Mouse (Mus musculus) midbrain, embryonic 14.5 days (tissue): ENCODE measurements around the gene Nacc1. TPM values are rescaled to one million over a fixed set of nuclear protein-coding genes. Genes with fewer than 3 reads are reported as not detected.
"Not testable (repeated sequence)": the region's sequence is repeated elsewhere in the genome, so short reads cannot be mapped to it uniquely, and the experiment has no call there.

ENCODE experiments used
- ATAC-seq: fragments of 200-750 bp; cut with Nextera tagmentation; 2 replicates; pipeline ENCODE4 v1.8.0; 2017; ENCODE audit warnings: moderate number of reproducible peaks, moderate library complexity; ENCODE audit not compliant: low FRiP score, low TSS enrichment
- DNase-seq: peaks from one replicate; pipeline ENCODE4 v3.0.0-alpha.2; 2015
- H3K27ac ChIP-seq: fragments of 300-500 bp; sonication (generic); replicated peaks from 2 replicates; pipeline ENCODE4 v1.5.1; 2014; ENCODE audit warnings: mild to moderate bottlenecking, low read depth, low read length, moderate library complexity
- H3K27me3 ChIP-seq: fragments of 300-500 bp; sonication (generic); 2 replicates; pipeline ENCODE4 v1.6.1; 2014; ENCODE audit warnings: low read length, control low read depth, mixed read lengths; ENCODE audit not compliant: control insufficient read depth, insufficient read depth
- H3K36me3 ChIP-seq: fragments of 300-500 bp; sonication (generic); 2 replicates; pipeline ENCODE4 v1.6.1; 2014; ENCODE audit warnings: low read length, control low read depth; ENCODE audit not compliant: control insufficient read depth, insufficient read depth
- H3K4me1 ChIP-seq: fragments of 300-500 bp; sonication (generic); 2 replicates; pipeline ENCODE4 v1.6.1; 2014; ENCODE audit warnings: mild to moderate bottlenecking, antibody characterized with exemption, low read length, control low read depth; ENCODE audit not compliant: control insufficient read depth, insufficient read depth
- H3K4me2 ChIP-seq: fragments of 300-500 bp; sonication (generic); 2 replicates; pipeline ENCODE4 v1.6.1; 2014; ENCODE audit warnings: mild to moderate bottlenecking, low read length, moderate library complexity
- H3K4me3 ChIP-seq: fragments of 300-500 bp; sonication (generic); replicated peaks from 2 replicates; pipeline ENCODE4 v1.5.1; 2014; ENCODE audit warnings: low read depth, low read length
- H3K9ac ChIP-seq: fragments of 300-500 bp; sonication (generic); replicated peaks from 2 replicates; pipeline ENCODE4 v1.6.1; 2014; ENCODE audit warnings: mild to moderate bottlenecking, low read length, moderate library complexity
- H3K9me3 ChIP-seq: fragments of 300-500 bp; sonication (generic); 2 replicates; pipeline ENCODE4 v1.6.1; 2016; ENCODE audit warnings: low read length, control low read depth, mixed read lengths; ENCODE audit not compliant: control insufficient read depth
- WGBS: fragments of 180-500 bp; shearing (Covaris S2); extraction: QIAGEN DNeasy Blood & Tissue Kit; methylation state at CpG from one replicate; pipeline ENCODE4 v1.1.7; 2014; 5-methylcytosine and 5-hydroxymethylcytosine counted together
- polyA plus RNA-seq: library from polyadenylated mRNA; unstranded; fragments of >200 nt; fragmentation: Nextera tagmentation; extraction: Ambion mirVana; gene quantifications from 2 replicates; pipeline ENCODE4 v1.2.1, GENCODE M21; 2014

The Nacc1 gene
- polyA plus RNA-seq, 1 experiment from 2014 or later: 20.2 TPM

DNA sequence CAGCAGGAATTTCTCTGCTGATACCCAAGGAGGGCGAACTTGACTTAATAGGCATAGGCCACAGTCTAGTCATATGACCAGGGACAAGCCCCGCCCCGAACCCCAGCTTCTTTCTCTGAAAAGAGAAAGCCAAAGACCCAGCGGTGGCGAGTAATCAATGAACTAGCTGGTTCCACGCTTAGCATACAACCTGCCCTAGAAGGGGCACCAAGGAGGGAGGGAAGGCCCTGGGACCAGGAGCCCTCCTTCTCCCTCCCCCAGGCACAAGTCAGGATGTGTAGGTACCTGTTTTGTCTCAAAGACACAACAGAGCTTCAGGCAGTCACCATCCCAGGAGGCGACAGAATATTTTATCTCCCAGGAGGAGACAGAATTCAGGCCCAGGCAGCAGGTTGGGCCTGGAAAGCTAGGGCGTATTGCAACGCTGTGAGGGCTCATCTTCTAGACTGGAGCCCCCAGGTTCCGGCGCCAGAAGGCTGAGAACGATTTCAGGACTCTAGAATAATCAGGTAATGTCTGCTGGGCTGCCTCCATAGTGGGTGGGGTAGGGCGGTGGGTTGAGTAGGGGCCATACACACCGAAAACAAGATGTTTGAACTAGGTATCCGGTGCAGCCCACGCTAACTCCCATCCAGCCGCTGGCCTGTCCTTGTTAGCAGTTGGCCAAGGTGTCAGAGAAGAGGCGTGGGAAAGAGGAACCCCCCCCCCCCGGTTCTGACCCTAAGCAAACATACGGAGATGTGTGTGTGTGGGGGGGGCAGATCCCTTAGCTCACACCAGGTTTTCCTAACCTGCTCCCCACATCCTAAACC lies 1.3 kb downstream of the Nacc1 start, which contains the start of gene Trmt1:
Gene Trmt1 (plus strand): TSS at position 117 of the 812 bp plus-strand sequence.
- peaks cover 5% of the 10 kb centered on the region; the same call in 1 of the 2 replicates for H3K36me3 ChIP-seq
- 9% methylated on average over 20 of the region's 20 CpGs for WGBS
- H3K4me1 ChIP-seq: peaks cover 36% of the 10 kb centered on the region
- H3K4me3 ChIP-seq: peak within 1 kb of the TSS; percentile 100
- peak; percentile 34 for DNase-seq
- ATAC-seq: no peak
- H3K27ac ChIP-seq: peak within 1 kb of the TSS; percentile 89
- H3K27me3 ChIP-seq: no peaks in the 10 kb centered on the region
- peak within 1 kb of the TSS; percentile 98 for H3K9ac ChIP-seq
- H3K9me3 ChIP-seq: no peaks in the 10 kb centered on the region
- H3K4me2 ChIP-seq: peak within 1 kb of the TSS; percentile 91

GRCm38 (mm10) chr8:84684537-84684936 lies 3.1 kb downstream of the Nacc1 start:
- ATAC-seq (no peak), DNase-seq (no peak)
- Histone ChIP-seq H3K4me2 (no peak overlapping the region), H3K4me1 (peaks cover 28% of the 10 kb centered on the region), H3K4me3 (no peak overlapping the region), H3K36me3 (no peaks in the 10 kb centered on the region), H3K9ac (no peak overlapping the region), H3K27ac (no peak overlapping the region), H3K9me3 (no peaks in the 10 kb centered on the region), H3K27me3 (no peaks in the 10 kb centered on the region)
- WGBS: 31% methylated on average over 3 of the region's 3 CpGs

DNA sequence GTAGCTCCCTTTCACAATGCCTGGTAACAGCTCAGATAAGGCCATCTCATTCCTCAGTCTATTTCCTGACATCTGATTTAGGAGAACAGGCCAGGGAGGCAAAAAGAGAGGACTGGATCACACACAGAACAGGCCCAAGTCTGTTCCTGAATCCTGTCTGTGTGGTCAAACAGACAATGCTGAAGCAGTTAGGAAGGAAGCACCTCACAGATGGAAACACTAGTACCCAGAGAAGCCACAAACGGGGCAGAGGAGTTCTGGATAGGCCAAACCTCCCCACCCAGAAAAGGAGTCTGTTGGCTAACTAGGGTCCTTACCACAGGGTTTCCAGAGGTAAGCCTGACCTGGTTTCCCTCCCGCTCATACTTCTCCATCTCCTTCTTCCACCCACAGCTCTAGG lies 5.4 kb downstream of the Nacc1 start:
- Histone ChIP-seq H3K27ac (no peak overlapping the region), H3K9ac (no peak overlapping the region), H3K27me3 (no peaks in the 10 kb centered on the region), H3K4me1 (peaks cover 20% of the 10 kb centered on the region), H3K36me3 (no peaks in the 10 kb centered on the region), H3K9me3 (no peaks in the 10 kb centered on the region), H3K4me3 (no peak overlapping the region), H3K4me2 (no peak overlapping the region)
- whole genome bisulfite sequencing: 81% methylated on average over 2 of the region's 2 CpGs
- DNase-seq (no peak), ATAC-seq (no peak)

DNA sequence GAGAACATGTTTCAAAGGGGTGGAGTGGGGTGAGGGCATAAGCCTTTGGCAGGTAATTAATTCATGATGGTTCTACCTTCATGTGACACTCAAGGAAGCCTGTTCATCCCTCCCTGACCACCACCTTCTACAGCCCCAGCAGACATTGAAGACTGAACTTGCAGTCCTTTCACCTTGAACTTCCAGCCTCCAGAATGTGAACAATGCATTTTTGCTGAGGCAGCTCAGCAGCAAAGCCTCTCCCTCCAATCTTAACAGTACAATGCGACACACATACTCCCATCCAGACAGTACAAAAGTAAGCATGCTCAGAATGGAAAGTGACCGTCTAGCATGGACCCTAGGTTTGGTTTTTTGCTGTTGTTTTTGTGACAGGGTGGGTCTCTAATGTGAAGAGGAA lies 6.2 kb downstream of the Nacc1 start:
- DNase-seq (no peak), ATAC-seq (no peak)
- no peak overlapping the region for H3K9ac ChIP-seq
- no peaks in the 10 kb centered on the region for H3K9me3 ChIP-seq
- H3K4me2 ChIP-seq: no peak overlapping the region
- H3K27ac ChIP-seq: no peak overlapping the region
- H3K4me3 ChIP-seq: no peak overlapping the region
- H3K27me3 ChIP-seq: no peaks in the 10 kb centered on the region
- WGBS: 88% methylated on average over 2 of the region's 2 CpGs
- H3K4me1 ChIP-seq: peaks cover 17% of the 10 kb centered on the region
- peaks cover 4% of the 10 kb centered on the region; the same call in 1 of the 2 replicates for H3K36me3 ChIP-seq

DNA sequence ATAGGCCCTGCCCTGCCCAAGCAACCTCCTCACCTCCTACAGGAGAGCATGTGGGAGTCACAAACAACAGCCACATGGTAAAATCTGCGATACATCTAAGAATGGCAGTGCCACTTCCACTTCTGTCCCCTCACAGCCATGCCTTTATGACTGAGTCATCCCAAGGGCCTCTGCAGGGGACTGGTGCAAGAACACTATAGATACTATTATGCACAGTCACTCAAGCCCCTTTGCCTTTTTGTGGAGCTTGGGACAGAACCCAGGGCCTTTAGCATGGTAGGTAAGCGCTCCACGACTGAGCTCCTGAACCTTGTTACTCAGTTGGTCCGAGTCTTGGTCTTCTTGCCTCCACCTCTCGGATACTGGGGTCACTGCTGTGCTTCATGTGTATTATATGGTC lies 10.4 kb downstream of the Nacc1 start:
- ATAC-seq: no peak
- Histone ChIP-seq H3K4me3 (no peak overlapping the region), H3K4me2 (no peak overlapping the region), H3K4me1 (no peaks in the 10 kb centered on the region), H3K27me3 (no peaks in the 10 kb centered on the region), H3K36me3 (peaks cover 43% of the 10 kb centered on the region), H3K27ac (no peak overlapping the region), H3K9ac (no peak overlapping the region), H3K9me3 (no peaks in the 10 kb centered on the region)
- 96% methylated on average over 5 of the region's 5 CpGs for WGBS
- DNase-seq: no peak

DNA sequence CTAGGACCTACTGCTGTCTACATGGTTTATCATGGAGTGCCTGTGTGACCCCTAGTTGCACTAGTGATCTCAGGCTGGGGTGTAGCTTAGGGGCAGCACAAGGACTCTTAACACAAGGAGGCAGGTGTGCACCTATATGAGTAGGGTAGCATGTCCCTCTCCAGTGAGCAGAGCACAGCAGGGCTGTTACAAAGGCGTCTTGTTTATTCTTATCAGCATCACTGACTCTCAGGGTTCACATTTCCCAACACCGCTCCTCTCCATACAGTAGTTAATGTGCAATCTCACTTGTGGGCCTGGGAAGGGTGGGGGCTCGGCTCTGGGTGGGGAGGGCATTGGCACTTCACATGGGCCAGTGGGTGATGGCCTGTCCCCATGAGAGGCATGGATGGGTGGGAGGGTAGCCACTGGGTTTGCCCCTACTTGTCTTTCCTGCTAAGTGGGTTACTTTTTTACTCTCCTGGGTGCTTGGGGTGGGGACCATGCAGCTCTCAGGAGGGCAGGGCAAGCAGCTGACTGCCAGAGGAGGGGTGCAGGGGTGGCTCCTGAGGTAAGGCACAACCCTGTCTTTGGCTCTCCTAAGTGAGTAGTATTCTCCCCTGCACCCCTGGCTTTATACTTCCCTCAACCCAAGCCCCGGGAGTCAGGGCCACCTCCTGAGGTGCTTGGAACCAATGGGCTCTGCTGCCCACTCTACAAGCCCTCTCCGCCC lies 17.2 kb downstream of the Nacc1 start:
- not testable (repeated sequence) for H3K9ac ChIP-seq, H3K4me1 ChIP-seq, H3K4me2 ChIP-seq, DNase-seq, ATAC-seq, H3K27ac ChIP-seq, H3K27me3 ChIP-seq, H3K9me3 ChIP-seq, H3K4me3 ChIP-seq
- 88% methylated on average over 5 of the region's 5 CpGs for WGBS
- peaks cover 52% of the 10 kb centered on the region for H3K36me3 ChIP-seq

- DNase-seq: no peak
- Histone ChIP-seq H3K27me3 (no peaks in the 10 kb centered on the region), H3K9ac (no peak overlapping the region), H3K36me3 (peaks cover 37% of the 10 kb centered on the region), H3K9me3 (no peaks in the 10 kb centered on the region), H3K4me1 (peaks cover 4% of the 10 kb centered on the region), H3K4me2 (no peak overlapping the region), H3K4me3 (no peak overlapping the region), H3K27ac (no peak overlapping the region)
- WGBS: 83% methylated on average over 6 of the region's 6 CpGs
- ATAC-seq: no peak
Observed at GRCm38 (mm10) chr8:84668731-84669485, 18.8 kb downstream of the Nacc1 start.

DNA sequence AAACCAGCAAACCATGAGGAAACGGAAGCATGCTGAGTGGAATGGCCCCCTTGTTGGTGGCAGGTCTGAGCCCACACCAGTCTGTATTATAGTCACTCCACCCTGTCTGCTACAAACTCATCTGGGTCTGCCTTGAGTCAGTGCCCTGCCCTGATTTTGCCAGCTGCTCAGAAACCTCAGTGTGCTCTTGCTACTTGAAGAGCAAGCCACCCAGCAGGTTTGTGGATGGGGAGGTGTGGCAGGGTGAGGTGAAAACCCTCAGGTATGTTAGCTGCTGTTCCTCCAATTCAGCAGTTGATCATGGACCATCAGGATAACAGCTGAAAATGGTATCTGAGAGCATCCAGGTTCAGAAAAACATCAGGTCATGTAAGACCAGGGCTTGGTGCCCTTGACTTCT lies 19.6 kb downstream of the Nacc1 start:
- Histone ChIP-seq H3K9me3 (no peaks in the 10 kb centered on the region), H3K27ac (no peak overlapping the region), H3K4me3 (no peak overlapping the region), H3K9ac (no peak overlapping the region), H3K4me1 (peaks cover 7% of the 10 kb centered on the region), H3K27me3 (no peaks in the 10 kb centered on the region), H3K36me3 (peaks cover 30% of the 10 kb centered on the region), H3K4me2 (no peak overlapping the region)
- ATAC-seq (no peak), DNase-seq (no peak)
- WGBS: 82% methylated on average over 1 of the region's 1 CpGs
